Mouse (Mus musculus): ENCODE data around the gene Il4ra. TPM values are rescaled to one million over a fixed set of nuclear protein-coding genes. Genes with fewer than 3 reads are reported as not detected.

The Il4ra gene
- total and polyA plus RNA-seq, 2 experiments = 11.3 to 24.0 TPM

DNA sequence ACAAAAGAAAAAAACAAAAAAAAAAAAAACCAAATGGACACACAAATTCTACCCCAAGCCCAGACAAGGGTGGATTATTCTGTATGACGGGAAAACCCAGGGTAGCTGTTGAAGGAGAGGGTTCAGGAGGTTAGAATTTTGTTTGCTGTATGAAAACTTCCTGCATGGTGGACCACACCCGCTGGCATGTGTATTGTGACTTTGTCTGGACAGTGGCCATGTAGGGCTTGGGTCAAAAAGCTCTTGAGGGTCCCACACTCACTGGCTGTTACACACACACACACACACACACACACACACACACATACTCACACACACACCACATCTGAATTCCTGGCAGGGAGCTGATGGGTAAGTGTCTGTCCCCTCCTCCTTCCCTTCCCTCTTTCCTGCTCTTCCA, 14.5 kb downstream of the Il4ra start:
- H3K4me1 ChIP-seq (ENCODE audit: control insufficient read depth, insufficient read depth, low read length) = peaks cover 17% of the 10 kb centered on the region

DNA sequence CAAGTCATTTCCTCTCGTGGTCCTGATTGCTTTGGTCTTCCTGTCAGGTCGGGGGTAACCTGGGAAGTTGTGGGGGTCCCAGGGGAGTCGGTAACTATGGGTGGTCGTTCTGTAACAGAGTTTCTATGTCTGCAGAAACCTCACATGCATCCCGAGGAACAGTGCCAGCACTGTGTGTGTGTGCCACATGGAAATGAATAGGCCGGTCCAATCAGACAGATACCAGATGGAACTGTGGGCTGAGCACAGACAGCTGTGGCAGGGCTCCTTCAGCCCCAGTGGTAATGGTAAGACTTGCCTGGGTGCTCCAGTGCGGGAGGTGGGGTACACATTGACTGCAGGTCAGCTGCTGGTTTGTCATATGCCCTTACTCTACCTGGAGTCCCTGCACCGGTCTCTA, 17.0 kb downstream of the Il4ra start:
- H3K27me3 ChIP-seq (ENCODE audit: control insufficient read depth, insufficient read depth, low read length) = no peaks in the 10 kb centered on the region
- TF ChIP-seq POLR2A (IDR thresholded peaks at IDR 0.05; ENCODE audit: extremely low read depth, insufficient read depth, low read length) = no peak
- TF ChIP-seq CTCF (IDR thresholded peaks at IDR 0.05; ENCODE audit: low read depth, low read length) = no peak
- no peak overlapping the region for H3K27ac ChIP-seq (replicated peaks; ENCODE audit: insufficient read depth, low read depth, low read length)
- H3K4me1 ChIP-seq (ENCODE audit: control insufficient read depth, insufficient read depth, low read length) = peaks cover 11% of the 10 kb centered on the region
- 90% methylated on average over 8 of the region's 8 CpGs for WGBS
- peaks cover 3% of the 10 kb centered on the region; the same call in 1 of the 2 replicates for H3K79me2 ChIP-seq (ENCODE audit: control insufficient read depth, insufficient read depth, low read length)
- H3K36me3 ChIP-seq (ENCODE audit: control insufficient read depth, insufficient read depth, low read length) = peaks cover 37% of the 10 kb centered on the region
- no peak overlapping the region for H3K9ac ChIP-seq (ENCODE audit: low read depth, low read length)
- H3K4me3 ChIP-seq (ENCODE audit: insufficient read depth, low read depth, low read length) = no peak overlapping the region
- no peak for DNase-seq (ENCODE audit: extremely low read depth, low read depth, low spot score)

More for the DNA sequence above, 14.5 kb downstream of the Il4ra start:
- TF ChIP-seq POLR2A (IDR thresholded peaks at IDR 0.05; ENCODE audit: extremely low read depth, insufficient read depth, low read length) = no peak
- TF ChIP-seq CTCF (IDR thresholded peaks at IDR 0.05; ENCODE audit: low read depth, low read length) = no peak
- WGBS = 49% methylated on average over 2 of the region's 2 CpGs
- H3K9ac ChIP-seq (ENCODE audit: low read depth, low read length) = no peak overlapping the region
- peaks cover 10% of the 10 kb centered on the region; the same call in 1 of the 2 replicates for H3K79me2 ChIP-seq (ENCODE audit: control insufficient read depth, insufficient read depth, low read length)
- H3K4me3 ChIP-seq (ENCODE audit: insufficient read depth, low read depth, low read length) = no peak overlapping the region
- H3K27ac ChIP-seq (replicated peaks; ENCODE audit: insufficient read depth, low read depth, low read length) = no peak overlapping the region
- H3K36me3 ChIP-seq (ENCODE audit: control insufficient read depth, insufficient read depth, low read length) = peaks cover 34% of the 10 kb centered on the region
- DNase-seq (ENCODE audit: extremely low read depth, low read depth, low spot score) = no peak
- H3K27me3 ChIP-seq (ENCODE audit: control insufficient read depth, insufficient read depth, low read length) = no peaks in the 10 kb centered on the region

DNA sequence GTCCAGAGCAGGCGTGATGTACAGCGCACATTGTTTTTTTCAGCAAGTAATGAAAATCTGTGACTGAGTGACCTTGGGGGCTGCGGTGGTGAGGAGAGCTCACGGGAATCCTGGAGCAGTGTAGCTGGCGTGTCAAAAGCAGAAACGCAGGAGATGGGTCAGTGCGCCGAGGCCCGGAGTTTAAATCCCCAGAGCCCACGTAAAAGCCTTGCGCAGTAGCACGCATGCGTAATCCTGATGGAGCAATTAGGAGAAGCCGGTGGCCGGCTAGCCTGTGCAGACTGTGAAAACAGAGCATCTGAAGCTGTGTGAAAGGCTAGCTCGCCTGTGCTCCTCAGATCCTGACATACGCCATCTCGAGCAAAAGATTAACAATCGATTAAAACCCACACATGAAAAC, 20.0 kb downstream of the Il4ra start:
- Histone ChIP-seq H3K27ac (replicated peaks; ENCODE audit: insufficient read depth, low read depth, low read length) (no peak overlapping the region), H3K36me3 (ENCODE audit: control insufficient read depth, insufficient read depth, low read length) (peaks cover 35% of the 10 kb centered on the region), H3K4me1 (ENCODE audit: control insufficient read depth, insufficient read depth, low read length) (peaks cover 5% of the 10 kb centered on the region), H3K27me3 (ENCODE audit: control insufficient read depth, insufficient read depth, low read length) (no peaks in the 10 kb centered on the region), H3K9ac (ENCODE audit: low read depth, low read length) (no peak overlapping the region), H3K4me3 (ENCODE audit: insufficient read depth, low read depth, low read length) (no peak overlapping the region), H3K79me2 (ENCODE audit: control insufficient read depth, insufficient read depth, low read length) (no peaks in the 10 kb centered on the region)
- DNase-seq (ENCODE audit: extremely low read depth, low read depth, low spot score) = no peak
- WGBS = 93% methylated on average over 19 of the region's 19 CpGs
- TF ChIP-seq CTCF (IDR thresholded peaks at IDR 0.05; ENCODE audit: low read depth, low read length) (no peak), POLR2A (IDR thresholded peaks at IDR 0.05; ENCODE audit: extremely low read depth, insufficient read depth, low read length) (no peak)

DNA sequence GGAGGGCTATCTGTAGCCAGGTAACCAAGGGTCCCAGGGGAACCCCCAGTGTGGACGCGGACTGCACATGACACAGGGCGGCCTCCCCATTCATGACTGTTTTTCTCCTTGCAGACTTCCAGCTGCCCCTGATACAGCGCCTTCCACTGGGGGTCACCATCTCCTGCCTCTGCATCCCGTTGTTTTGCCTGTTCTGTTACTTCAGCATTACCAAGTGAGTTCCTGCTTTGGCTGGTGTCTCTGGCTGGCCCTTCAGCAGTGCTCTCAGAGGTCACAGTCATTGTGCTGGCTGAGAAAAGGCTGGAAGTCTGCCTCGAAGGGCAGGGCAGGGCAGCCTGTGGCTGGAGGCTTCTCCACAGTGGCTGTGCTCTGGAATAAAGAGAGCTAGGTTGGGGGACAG, 20.8 kb downstream of the Il4ra start:
- no peak overlapping the region for H3K9ac ChIP-seq (ENCODE audit: low read depth, low read length)
- TF ChIP-seq CTCF (IDR thresholded peaks at IDR 0.05; ENCODE audit: low read depth, low read length) (0 out of 2 replicates have a peak, but pooled peaks have one; percentile 11), POLR2A (IDR thresholded peaks at IDR 0.05; ENCODE audit: extremely low read depth, insufficient read depth, low read length) (no peak)
- H3K27me3 ChIP-seq (ENCODE audit: control insufficient read depth, insufficient read depth, low read length) = no peaks in the 10 kb centered on the region
- H3K27ac ChIP-seq (replicated peaks; ENCODE audit: insufficient read depth, low read depth, low read length) = peak overlapping the region; percentile 8
- no peaks in the 10 kb centered on the region for H3K79me2 ChIP-seq (ENCODE audit: control insufficient read depth, insufficient read depth, low read length)
- peaks cover 13% of the 10 kb centered on the region for H3K4me1 ChIP-seq (ENCODE audit: control insufficient read depth, insufficient read depth, low read length)
- no peak overlapping the region for H3K4me3 ChIP-seq (ENCODE audit: insufficient read depth, low read depth, low read length)
- no peak for DNase-seq (ENCODE audit: extremely low read depth, low read depth, low spot score)
- peaks cover 28% of the 10 kb centered on the region for H3K36me3 ChIP-seq (ENCODE audit: control insufficient read depth, insufficient read depth, low read length)
- 69% methylated on average over 6 of the region's 6 CpGs for WGBS

DNA sequence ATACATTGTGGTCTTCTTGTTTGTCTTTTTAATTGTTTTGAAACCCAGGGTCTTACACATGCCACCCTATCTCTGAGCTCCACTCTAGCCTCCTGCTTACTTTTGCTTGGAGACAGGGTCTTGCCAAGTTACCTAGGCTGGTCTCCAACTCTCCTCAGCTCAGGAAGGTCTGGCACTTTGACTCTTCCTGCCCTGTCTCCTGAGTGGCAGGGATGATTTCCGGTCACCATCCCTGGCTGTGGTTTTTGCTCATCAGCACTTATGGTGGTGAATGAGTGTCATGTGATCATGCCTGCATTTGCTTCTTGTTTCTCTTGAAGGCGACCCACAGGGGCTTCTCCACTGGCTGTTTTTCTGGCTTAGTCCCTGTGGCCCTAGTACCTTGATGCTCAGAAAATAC, 21.9 kb downstream of the Il4ra start:
- 68% methylated on average over 2 of the region's 2 CpGs for whole genome bisulfite sequencing
- Histone ChIP-seq H3K36me3 (ENCODE audit: control insufficient read depth, insufficient read depth, low read length) (peaks cover 22% of the 10 kb centered on the region), H3K79me2 (ENCODE audit: control insufficient read depth, insufficient read depth, low read length) (no peaks in the 10 kb centered on the region), H3K9ac (ENCODE audit: low read depth, low read length) (no peak overlapping the region), H3K4me3 (ENCODE audit: insufficient read depth, low read depth, low read length) (no peak overlapping the region), H3K4me1 (ENCODE audit: control insufficient read depth, insufficient read depth, low read length) (peaks cover 17% of the 10 kb centered on the region), H3K27me3 (ENCODE audit: control insufficient read depth, insufficient read depth, low read length) (no peaks in the 10 kb centered on the region), H3K27ac (replicated peaks; ENCODE audit: insufficient read depth, low read depth, low read length) (no peak overlapping the region)
- TF ChIP-seq CTCF (IDR thresholded peaks at IDR 0.05; ENCODE audit: low read depth, low read length) (no peak), POLR2A (IDR thresholded peaks at IDR 0.05; ENCODE audit: extremely low read depth, insufficient read depth, low read length) (no peak)
- DNase-seq (ENCODE audit: extremely low read depth, low read depth, low spot score) = no peak

DNA sequence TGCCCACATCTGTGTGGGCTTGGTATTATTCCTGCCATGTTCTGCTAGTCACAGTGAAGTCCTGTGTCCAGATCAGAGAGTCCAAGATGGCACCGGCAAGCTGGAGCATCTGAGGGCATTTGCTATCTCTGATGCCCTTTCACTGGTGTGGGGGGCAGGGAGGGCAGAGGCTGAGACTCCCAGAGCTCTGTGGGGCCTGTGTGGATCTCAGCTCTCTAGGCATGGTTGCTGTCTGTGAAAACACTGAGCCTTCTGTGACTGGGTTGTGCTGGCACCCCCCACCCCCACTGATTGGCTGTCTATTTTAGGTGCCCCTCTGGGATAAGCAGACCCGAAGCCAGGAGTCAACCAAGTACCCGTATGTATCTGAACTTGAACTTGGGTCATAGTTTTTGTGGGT, 22.9 kb downstream of the Il4ra start:
- Histone ChIP-seq H3K36me3 (ENCODE audit: control insufficient read depth, insufficient read depth, low read length) (peaks cover 14% of the 10 kb centered on the region), H3K4me1 (ENCODE audit: control insufficient read depth, insufficient read depth, low read length) (peaks cover 17% of the 10 kb centered on the region), H3K9ac (ENCODE audit: low read depth, low read length) (no peak overlapping the region), H3K27me3 (ENCODE audit: control insufficient read depth, insufficient read depth, low read length) (no peaks in the 10 kb centered on the region), H3K4me3 (ENCODE audit: insufficient read depth, low read depth, low read length) (no peak overlapping the region), H3K27ac (replicated peaks; ENCODE audit: insufficient read depth, low read depth, low read length) (no peak overlapping the region), H3K79me2 (ENCODE audit: control insufficient read depth, insufficient read depth, low read length) (no peaks in the 10 kb centered on the region)
- no peak for TF ChIP-seq POLR2A (IDR thresholded peaks at IDR 0.05; ENCODE audit: extremely low read depth, insufficient read depth, low read length)
- TF ChIP-seq CTCF (IDR thresholded peaks at IDR 0.05; ENCODE audit: low read depth, low read length) = no peak
- no peak for DNase-seq (ENCODE audit: extremely low read depth, low read depth, low spot score)
- 80% methylated on average over 3 of the region's 3 CpGs for WGBS
